Mouse (Mus musculus): ENCODE data around the gene Adgrl2. TPM values are rescaled to one million over a fixed set of nuclear protein-coding genes. Genes with fewer than 3 reads are reported as not detected.

Adgrl2 gene
- polyA plus RNA-seq, 1 experiment from 2014 or later, result 124 TPM

- Histone ChIP-seq H3K9me3 (ENCODE audit: control insufficient read depth, low read length) (no peaks in the 10 kb centered on the region), H3K4me1 (ENCODE audit: control insufficient read depth, insufficient read depth, low read length) (no peaks in the 10 kb centered on the region), H3K4me2 (no peak overlapping the region), H3K9ac (ENCODE audit: low read length) (no peak overlapping the region), H3K4me3 (ENCODE audit: low read depth, low read length) (no peak overlapping the region), H3K27me3 (ENCODE audit: control insufficient read depth, insufficient read depth, low read length) (no peaks in the 10 kb centered on the region), H3K27ac (ENCODE audit: low read depth, low read length) (no peak overlapping the region), H3K36me3 (ENCODE audit: control insufficient read depth, insufficient read depth, low read length) (peaks cover 9% of the 10 kb centered on the region)
- WGBS, result 73% methylated on average over 7 of the region's 7 CpGs
- DNase-seq (ENCODE audit: low spot score, missing footprints) (no peak), ATAC-seq (ENCODE audit: low FRiP score) (no peak)
Measured at GRCm38 (mm10) chr3:148861860-148862259, 128.5 kb downstream of the Adgrl2 start.

- peak; percentile 89 for DNase-seq (ENCODE audit: low spot score, missing footprints)
- Histone ChIP-seq H3K9me3 (ENCODE audit: control insufficient read depth, low read length) (no peaks in the 10 kb centered on the region), H3K4me3 (ENCODE audit: low read depth, low read length) (no peak overlapping the region), H3K36me3 (ENCODE audit: control insufficient read depth, insufficient read depth, low read length) (peaks cover 13% of the 10 kb centered on the region; the same call in 1 of the 2 replicates), H3K9ac (ENCODE audit: low read length) (no peak overlapping the region), H3K27me3 (ENCODE audit: control insufficient read depth, insufficient read depth, low read length) (no peaks in the 10 kb centered on the region), H3K27ac (ENCODE audit: low read depth, low read length) (no peak overlapping the region), H3K4me1 (ENCODE audit: control insufficient read depth, insufficient read depth, low read length) (peaks cover 24% of the 10 kb centered on the region), H3K4me2 (peak overlapping the region; percentile 10)
- peak; percentile 72 for ATAC-seq (ENCODE audit: low FRiP score)
- 14% methylated on average over 12 of the region's 12 CpGs for WGBS
Measured at GRCm38 (mm10) chr3:148854306-148854910, 135.9 kb downstream of the Adgrl2 start.

GRCm38 (mm10) chr3:148853372-148853771 lies 137.0 kb downstream of the Adgrl2 start:
- WGBS, result 14% methylated on average over 8 of the region's 8 CpGs
- H3K4me2 ChIP-seq, result no peak overlapping the region
- ATAC-seq (ENCODE audit: low FRiP score), result no peak

GRCm38 (mm10) chr3:148852556-148852955 lies 137.8 kb downstream of the Adgrl2 start:
- DNase-seq (ENCODE audit: low spot score, missing footprints), result no peak
- no peak overlapping the region for H3K27ac ChIP-seq (ENCODE audit: low read depth, low read length)
- ATAC-seq (ENCODE audit: low FRiP score), result peak; percentile 19; the same call in 1 of the 2 replicates
- H3K4me2 ChIP-seq, result no peak overlapping the region
- H3K9me3 ChIP-seq (ENCODE audit: control insufficient read depth, low read length), result no peaks in the 10 kb centered on the region
- H3K4me1 ChIP-seq (ENCODE audit: control insufficient read depth, insufficient read depth, low read length), result peaks cover 24% of the 10 kb centered on the region
- H3K9ac ChIP-seq (ENCODE audit: low read length), result no peak overlapping the region
- no peaks in the 10 kb centered on the region for H3K27me3 ChIP-seq (ENCODE audit: control insufficient read depth, insufficient read depth, low read length)
- peaks cover 6% of the 10 kb centered on the region; the same call in 1 of the 2 replicates for H3K36me3 ChIP-seq (ENCODE audit: control insufficient read depth, insufficient read depth, low read length)
- WGBS, result 37% methylated on average over 12 of the region's 12 CpGs
- no peak overlapping the region for H3K4me3 ChIP-seq (ENCODE audit: low read depth, low read length)

More at GRCm38 (mm10) chr3:148853372-148853771, 137.0 kb downstream of the Adgrl2 start:
- H3K27me3 ChIP-seq (ENCODE audit: control insufficient read depth, insufficient read depth, low read length), result no peaks in the 10 kb centered on the region
- no peak for DNase-seq (ENCODE audit: low spot score, missing footprints)
- peaks cover 24% of the 10 kb centered on the region for H3K4me1 ChIP-seq (ENCODE audit: control insufficient read depth, insufficient read depth, low read length)
- no peak overlapping the region for H3K9ac ChIP-seq (ENCODE audit: low read length)
- H3K9me3 ChIP-seq (ENCODE audit: control insufficient read depth, low read length), result no peaks in the 10 kb centered on the region
- no peak overlapping the region for H3K4me3 ChIP-seq (ENCODE audit: low read depth, low read length)
- H3K27ac ChIP-seq (ENCODE audit: low read depth, low read length), result no peak overlapping the region; the same call in 1 of the 2 replicates
- H3K36me3 ChIP-seq (ENCODE audit: control insufficient read depth, insufficient read depth, low read length), result peaks cover 8% of the 10 kb centered on the region; the same call in 1 of the 2 replicates

- H3K9me3 ChIP-seq (ENCODE audit: control insufficient read depth, low read length), result no peaks in the 10 kb centered on the region
- H3K4me2 ChIP-seq, result no peak overlapping the region
- no peaks in the 10 kb centered on the region for H3K27me3 ChIP-seq (ENCODE audit: control insufficient read depth, insufficient read depth, low read length)
- H3K36me3 ChIP-seq (ENCODE audit: control insufficient read depth, insufficient read depth, low read length), result peaks cover 11% of the 10 kb centered on the region
- WGBS, result 91% methylated on average over 4 of the region's 4 CpGs
- no peak overlapping the region for H3K4me3 ChIP-seq (ENCODE audit: low read depth, low read length)
- H3K4me1 ChIP-seq (ENCODE audit: control insufficient read depth, insufficient read depth, low read length), result peaks cover 24% of the 10 kb centered on the region
- no peak for ATAC-seq (ENCODE audit: low FRiP score)
- DNase-seq (ENCODE audit: low spot score, missing footprints), result no peak
- H3K9ac ChIP-seq (ENCODE audit: low read length), result no peak overlapping the region
- no peak overlapping the region for H3K27ac ChIP-seq (ENCODE audit: low read depth, low read length)
Measured at GRCm38 (mm10) chr3:148850821-148851220, 139.5 kb downstream of the Adgrl2 start.

GRCm38 (mm10) chr3:148848366-148848765 lies 142.0 kb downstream of the Adgrl2 start:
- Histone ChIP-seq H3K4me1 (ENCODE audit: control insufficient read depth, insufficient read depth, low read length) (peaks cover 10% of the 10 kb centered on the region), H3K27me3 (ENCODE audit: control insufficient read depth, insufficient read depth, low read length) (no peaks in the 10 kb centered on the region), H3K36me3 (ENCODE audit: control insufficient read depth, insufficient read depth, low read length) (peaks cover 14% of the 10 kb centered on the region), H3K4me3 (ENCODE audit: low read depth, low read length) (no peak overlapping the region), H3K27ac (ENCODE audit: low read depth, low read length) (no peak overlapping the region), H3K4me2 (no peak overlapping the region), H3K9me3 (ENCODE audit: control insufficient read depth, low read length) (no peaks in the 10 kb centered on the region), H3K9ac (ENCODE audit: low read length) (no peak overlapping the region)
- DNase-seq (ENCODE audit: low spot score, missing footprints) (no peak), ATAC-seq (ENCODE audit: low FRiP score) (no peak)
- 89% methylated on average over 2 of the region's 2 CpGs for WGBS

GRCm38 (mm10) chr3:148844182-148844581 lies 146.2 kb downstream of the Adgrl2 start:
- H3K9me3 ChIP-seq (ENCODE audit: control insufficient read depth, low read length), result no peaks in the 10 kb centered on the region
- H3K4me2 ChIP-seq, result no peak overlapping the region
- no peak overlapping the region for H3K9ac ChIP-seq (ENCODE audit: low read length)
- 84% methylated on average over 6 of the region's 6 CpGs for WGBS
- H3K36me3 ChIP-seq (ENCODE audit: control insufficient read depth, insufficient read depth, low read length), result peaks cover 8% of the 10 kb centered on the region
- no peak overlapping the region for H3K27ac ChIP-seq (ENCODE audit: low read depth, low read length)
- H3K4me1 ChIP-seq (ENCODE audit: control insufficient read depth, insufficient read depth, low read length), result peaks cover 4% of the 10 kb centered on the region; the same call in 1 of the 2 replicates
- H3K27me3 ChIP-seq (ENCODE audit: control insufficient read depth, insufficient read depth, low read length), result no peaks in the 10 kb centered on the region
- no peak for ATAC-seq (ENCODE audit: low FRiP score)
- H3K4me3 ChIP-seq (ENCODE audit: low read depth, low read length), result no peak overlapping the region
- no peak for DNase-seq (ENCODE audit: low spot score, missing footprints)

- Histone ChIP-seq H3K27me3 (ENCODE audit: control insufficient read depth, insufficient read depth, low read length) (no peaks in the 10 kb centered on the region), H3K4me2 (no peak overlapping the region), H3K27ac (ENCODE audit: low read depth, low read length) (no peak overlapping the region), H3K4me3 (ENCODE audit: low read depth, low read length) (no peak overlapping the region), H3K9me3 (ENCODE audit: control insufficient read depth, low read length) (no peaks in the 10 kb centered on the region), H3K36me3 (ENCODE audit: control insufficient read depth, insufficient read depth, low read length) (peaks cover 9% of the 10 kb centered on the region), H3K4me1 (ENCODE audit: control insufficient read depth, insufficient read depth, low read length) (peaks cover 10% of the 10 kb centered on the region), H3K9ac (ENCODE audit: low read length) (no peak overlapping the region)
- ATAC-seq (ENCODE audit: low FRiP score) (0 out of 2 replicates have a peak, but pooled peaks have one; percentile 10), DNase-seq (ENCODE audit: low spot score, missing footprints) (no peak)
- 85% methylated on average over 7 of the region's 7 CpGs for WGBS
Measured at GRCm38 (mm10) chr3:148842533-148842932, 147.8 kb downstream of the Adgrl2 start.

- H3K9ac ChIP-seq (ENCODE audit: low read length), result no peak overlapping the region
- H3K9me3 ChIP-seq (ENCODE audit: control insufficient read depth, low read length), result no peaks in the 10 kb centered on the region
- H3K4me1 ChIP-seq (ENCODE audit: control insufficient read depth, insufficient read depth, low read length), result peaks cover 10% of the 10 kb centered on the region
- no peak overlapping the region for H3K4me2 ChIP-seq
- peak overlapping the region; percentile 30; the same call in 1 of the 2 replicates for H3K27ac ChIP-seq (ENCODE audit: low read depth, low read length)
- peak; percentile 73 for ATAC-seq (ENCODE audit: low FRiP score)
- H3K27me3 ChIP-seq (ENCODE audit: control insufficient read depth, insufficient read depth, low read length), result no peaks in the 10 kb centered on the region
- DNase-seq (ENCODE audit: low spot score, missing footprints), result no peak
- H3K4me3 ChIP-seq (ENCODE audit: low read depth, low read length), result no peak overlapping the region
- peaks cover 19% of the 10 kb centered on the region for H3K36me3 ChIP-seq (ENCODE audit: control insufficient read depth, insufficient read depth, low read length)
- 52% methylated on average over 13 of the region's 13 CpGs for WGBS
Measured at GRCm38 (mm10) chr3:148838835-148839296, 151.5 kb downstream of the Adgrl2 start.

Data from midbrain, embryonic 11.5 days (tissue).